Mouse (Mus musculus): ENCODE data around the gene Ppp1r9b.

GRCm38 (mm10) chr11:94943054-94943453, 47.8 kb upstream of the Ppp1r9b start:
- TF ChIP-seq POLR2A (IDR thresholded peaks at IDR 0.05; ENCODE audit: extremely low read depth, insufficient read depth, low read length), result no peak
- TF ChIP-seq CTCF (IDR thresholded peaks at IDR 0.05; ENCODE audit: low read depth, low read length), result no peak
